In the genomic region with DNA sequence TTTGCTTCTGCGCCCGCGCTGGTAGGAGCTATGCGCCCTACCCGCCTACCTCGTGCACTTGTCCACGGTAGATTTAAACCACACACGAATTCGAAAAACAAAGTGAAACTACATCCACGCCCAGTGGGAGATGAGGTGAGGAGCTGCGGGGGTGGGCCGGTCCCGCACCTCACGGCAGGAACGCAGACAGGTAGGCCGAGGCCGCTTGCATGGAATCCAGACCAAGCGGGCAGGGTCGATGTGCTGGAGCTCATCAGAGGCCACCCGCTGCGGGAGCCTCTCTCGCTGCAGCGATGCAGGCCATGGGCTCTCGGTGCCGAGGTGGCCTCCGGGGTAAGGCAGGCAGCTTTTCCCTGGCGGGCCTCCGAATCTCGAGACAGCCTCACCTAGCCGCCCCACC, we compare ENCODE assay signal across 8 mouse cellular contexts. TPM values are rescaled to one million over a fixed set of nuclear protein-coding genes. Genes with fewer than 3 reads are reported as not detected.
DNase-seq lines count a peak whose midpoint lies in the region; ATAC-seq and TF ChIP-seq lines count a peak whose summit lies in the region.

No protein-coding gene starts in this region.

- H3K36me3 ChIP-seq in heart, embryonic 15.5 days, result no peaks in the 10 kb centered on the region
- no peaks in the 10 kb centered on the region for H3K36me3 ChIP-seq in embryonic facial prominence, embryonic 12.5 days
- no peaks in the 10 kb centered on the region for H3K36me3 ChIP-seq in kidney, embryonic 14.5 days (ENCODE audit: control insufficient read depth, insufficient read depth, low read length)
- H3K36me3 ChIP-seq in midbrain, postnatal 0 days (ENCODE audit: insufficient read depth, low read length), result no peaks in the 10 kb centered on the region

- H3K9ac ChIP-seq in heart, embryonic 15.5 days, result peak overlapping the region; percentile 15; the same call in 1 of the 2 replicates
- no peak overlapping the region for H3K9ac ChIP-seq in embryonic facial prominence, embryonic 12.5 days
- no peak overlapping the region for H3K9ac ChIP-seq in kidney, embryonic 14.5 days (ENCODE audit: low read depth, low read length)
- no peak overlapping the region for H3K9ac ChIP-seq in midbrain, postnatal 0 days (replicated peaks; ENCODE audit: low read length, poor library complexity, severe bottlenecking)

- no peak for TF ChIP-seq CTCF in bone marrow macrophage, adult 2 months (IDR thresholded peaks at IDR 0.05; ENCODE audit: low read depth, low read length)
- no peak for TF ChIP-seq CTCF in midbrain, postnatal 0 days (IDR thresholded peaks at IDR 0.05)

- peaks cover 45% of the 10 kb centered on the region for H3K4me1 ChIP-seq in heart, embryonic 15.5 days (replicated peaks)
- no peaks in the 10 kb centered on the region for H3K4me1 ChIP-seq in bone marrow macrophage, adult 2 months (ENCODE audit: control insufficient read depth, insufficient read depth, low read length)
- peaks cover 37% of the 10 kb centered on the region for H3K4me1 ChIP-seq in embryonic facial prominence, embryonic 12.5 days
- peaks cover 28% of the 10 kb centered on the region; the same call in 1 of the 2 replicates for H3K4me1 ChIP-seq in kidney, embryonic 14.5 days (ENCODE audit: control insufficient read depth, insufficient read depth, low read length)
- peaks cover 11% of the 10 kb centered on the region for H3K4me1 ChIP-seq in midbrain, postnatal 0 days (ENCODE audit: insufficient read depth, low read length)

- TF ChIP-seq POLR2A in bone marrow macrophage, adult 2 months (IDR thresholded peaks at IDR 0.05; ENCODE audit: borderline replicate concordance, low read depth, low read length), result no peak

- H3K27me3 ChIP-seq in heart, embryonic 15.5 days, result peaks cover 86% of the 10 kb centered on the region
- peaks cover 77% of the 10 kb centered on the region for H3K27me3 ChIP-seq in embryonic facial prominence, embryonic 12.5 days
- H3K27me3 ChIP-seq in kidney, embryonic 14.5 days (ENCODE audit: control insufficient read depth, insufficient read depth, low read length), result peaks cover 83% of the 10 kb centered on the region
- H3K27me3 ChIP-seq in midbrain, postnatal 0 days (ENCODE audit: insufficient read depth, low read length), result peaks cover 52% of the 10 kb centered on the region

- DNase-seq in heart, adult 18-20 months, result no peak
- no peak for DNase-seq in midbrain, postnatal 0 days (ENCODE audit: low spot score)
- DNase-seq in thymus, adult 18-20 months, result no peak

- H3K4me2 ChIP-seq in heart, embryonic 15.5 days, result peak overlapping the region; percentile 96
- H3K4me2 ChIP-seq in embryonic facial prominence, embryonic 12.5 days (replicated peaks), result peak overlapping the region; percentile 95
- peak overlapping the region; percentile 81 for H3K4me2 ChIP-seq in kidney, embryonic 14.5 days (replicated peaks; ENCODE audit: low read depth, low read length)
- peak overlapping the region; percentile 91 for H3K4me2 ChIP-seq in midbrain, postnatal 0 days (ENCODE audit: low read depth, low read length, poor library complexity, severe bottlenecking)

- under 1% methylated on average over 30 of the region's 30 CpGs for WGBS in heart, embryonic 15.5 days
- under 1% methylated on average over 30 of the region's 30 CpGs for WGBS in embryonic facial prominence, embryonic 12.5 days
- 2% methylated on average over 30 of the region's 30 CpGs for WGBS in kidney, embryonic 14.5 days
- 0% methylated on average over 30 of the region's 30 CpGs for WGBS in midbrain, postnatal 0 days

- no peaks in the 10 kb centered on the region for H3K9me3 ChIP-seq in heart, embryonic 15.5 days (replicated peaks)
- no peaks in the 10 kb centered on the region for H3K9me3 ChIP-seq in embryonic facial prominence, embryonic 12.5 days
- H3K9me3 ChIP-seq in kidney, embryonic 14.5 days (ENCODE audit: control insufficient read depth, low read length), result no peaks in the 10 kb centered on the region
- no peaks in the 10 kb centered on the region for H3K9me3 ChIP-seq in midbrain, postnatal 0 days (ENCODE audit: low read length)

- H3K27ac ChIP-seq in heart, embryonic 15.5 days, result no peak overlapping the region
- H3K27ac ChIP-seq in bone marrow macrophage, adult 2 months (ENCODE audit: insufficient read depth, low read depth, low read length), result no peak overlapping the region
- no peak overlapping the region for H3K27ac ChIP-seq in embryonic facial prominence, embryonic 12.5 days
- H3K27ac ChIP-seq in kidney, embryonic 14.5 days (ENCODE audit: low read depth, low read length), result no peak overlapping the region
- no peak overlapping the region for H3K27ac ChIP-seq in midbrain, postnatal 0 days (ENCODE audit: low read depth, low read length)

- no peak for ATAC-seq in heart, embryonic 15.5 days (replicated peaks; ENCODE audit: insufficient number of reproducible peaks, insufficient read depth, low FRiP score, low read depth)
- no peak for ATAC-seq in embryonic facial prominence, embryonic 12.5 days (ENCODE audit: insufficient number of reproducible peaks, insufficient read depth, low FRiP score, low TSS enrichment)
- no peak for ATAC-seq in kidney, embryonic 14.5 days (ENCODE audit: low FRiP score, low TSS enrichment)
- no peak for ATAC-seq in midbrain, postnatal 0 days (ENCODE audit: low FRiP score)
- ATAC-seq in monocyte, adult 5-6 weeks (replicated peaks; ENCODE audit: insufficient number of reproducible peaks, low FRiP score, low TSS enrichment, poor library complexity, severe bottlenecking), result no peak

- peak overlapping the region; percentile 61 for H3K4me3 ChIP-seq in heart, embryonic 15.5 days
- H3K4me3 ChIP-seq in bone marrow macrophage, adult 2 months (ENCODE audit: insufficient read depth, low read length), result peak overlapping the region; percentile 62
- peak overlapping the region; percentile 45 for H3K4me3 ChIP-seq in embryonic facial prominence, embryonic 12.5 days
- H3K4me3 ChIP-seq in kidney, embryonic 14.5 days (ENCODE audit: low read length), result peak overlapping the region; percentile 46
- peak overlapping the region; percentile 58 for H3K4me3 ChIP-seq in midbrain, postnatal 0 days (ENCODE audit: low read depth, low read length)

RNA-seq across cellular contexts. Expression of gene Cbln1, which starts 0.9 kb away (rescaled TPM):
- 0.15 TPM in 1 of 2 replicates, not detected in the other for polyA plus RNA-seq in heart, embryonic 15.5 days (2015; fragmentation: Nextera tagmentation; extraction: Ambion mirVana)
- under 1 TPM; 0.55 to 0.67 TPM for total RNA-seq in heart, adult 18-20 months (2021)
- not detected in 2 replicates for polyA plus RNA-seq in bone marrow macrophage, adult 2 months (2012; ENCODE audit: insufficient read depth, insufficient read length, missing spikeins)
- 1.5 and 1.7 TPM in 2 replicates for polyA plus RNA-seq in embryonic facial prominence, embryonic 12.5 days (2016; fragmentation: Nextera tagmentation; extraction: Ambion mirVana)
- 0.19 TPM in 1 of 2 replicates, not detected in the other for polyA plus RNA-seq in kidney, embryonic 14.5 days (2014; fragmentation: Nextera tagmentation; extraction: Ambion mirVana)
- 48.2 and 77.3 TPM in 2 replicates for total RNA-seq in midbrain, postnatal 0 days (2014; rRNA removed)
- 17.3 and 24.0 TPM in 2 replicates for polyA plus RNA-seq in midbrain, postnatal 0 days (2015; fragmentation: Nextera tagmentation; extraction: Ambion mirVana)
- not detected in 3 replicates for total RNA-seq in monocyte, adult 5-6 weeks (2017)
